Mouse (Mus musculus): ENCODE data around the gene Gm3020.
"Not testable (repeated sequence)": the region's sequence is repeated elsewhere in the genome, so short reads cannot be mapped to it uniquely, and the experiment has no call there.

GRCm38 (mm10) chr14:3634212-3634611 lies 17.6 kb upstream of the Gm3020 start, which contains the start of gene Gm3012:
- not testable (repeated sequence) for TF ChIP-seq GATA1 (IDR thresholded peaks at IDR 0.05; ENCODE audit: borderline replicate concordance, low read length); FLI1 (IDR thresholded peaks at IDR 0.05; ENCODE audit: low read length)
